Mouse (Mus musculus) lung, embryonic 14.5 days (tissue): ENCODE measurements around the gene Zfp874a. TPM values are rescaled to one million over a fixed set of nuclear protein-coding genes. Genes with fewer than 3 reads are reported as not detected.
A peak's percentile ranks its signal among the peaks of the same experiment; 100 is the strongest.
"Not testable (repeated sequence)": the region's sequence is repeated elsewhere in the genome, so short reads cannot be mapped to it uniquely, and the experiment has no call there.

Experiments
- ATAC-seq: fragments of 200-750 bp; cut with Nextera tagmentation; 2 replicates; pipeline ENCODE4 v1.8.0; 2017; ENCODE audit warnings: mild to moderate bottlenecking, moderate TSS enrichment, moderate library complexity; ENCODE audit not compliant: insufficient read depth
- DNase-seq: peaks from one replicate; pipeline ENCODE4 v3.0.0-alpha.2; 2015
- H3K27ac ChIP-seq: fragments of 300-500 bp; sonication (generic); 2 replicates; pipeline ENCODE4 v1.5.1; 2014; ENCODE audit warnings: low read depth, mild to moderate bottlenecking, moderate library complexity
- H3K27me3 ChIP-seq: fragments of 300-500 bp; sonication (generic); 2 replicates; pipeline ENCODE4 v1.6.1; 2014; ENCODE audit warnings: low read length, control low read depth; ENCODE audit not compliant: insufficient read depth
- H3K36me3 ChIP-seq: fragments of 300-500 bp; sonication (generic); 2 replicates; pipeline ENCODE4 v1.6.1; 2014; ENCODE audit warnings: control low read depth; ENCODE audit not compliant: insufficient read depth
- H3K4me1 ChIP-seq: fragments of 300-500 bp; sonication (generic); 2 replicates; pipeline ENCODE4 v1.6.1; 2014; ENCODE audit warnings: antibody characterized with exemption, control low read depth; ENCODE audit not compliant: insufficient read depth
- H3K4me2 ChIP-seq: fragments of 300-500 bp; sonication (generic); 2 replicates; pipeline ENCODE4 v1.6.1; 2014; ENCODE audit warnings: mild to moderate bottlenecking
- H3K4me3 ChIP-seq: fragments of 300-500 bp; sonication (generic); 2 replicates; pipeline ENCODE4 v1.5.1; 2014; ENCODE audit warnings: low read depth, low read length
- H3K9ac ChIP-seq: fragments of 300-500 bp; sonication (generic); 2 replicates; pipeline ENCODE4 v1.6.1; 2014
- H3K9me3 ChIP-seq: fragments of 300-500 bp; sonication (generic); 2 replicates; pipeline ENCODE4 v1.6.1; 2016; ENCODE audit warnings: low read depth, low read length, control low read depth
- CTCF ChIP-seq: IDR thresholded peaks from 2 replicates; pipeline ENCODE4 v1.5.1; 2016; ENCODE audit warnings: antibody characterized with exemption, low read depth
- WGBS: fragments of 180-500 bp; shearing (Covaris S2); extraction: QIAGEN DNeasy Blood & Tissue Kit; methylation state at CpG from one replicate; pipeline ENCODE4 v1.1.7; 2014; 5-methylcytosine and 5-hydroxymethylcytosine counted together
- polyA plus RNA-seq: library from polyadenylated mRNA; unstranded; fragments of >200 nt; fragmentation: Nextera tagmentation; extraction: Ambion mirVana; gene quantifications from 2 replicates; pipeline ENCODE4 v1.2.1, GENCODE M21; 2014

Gene Zfp874a
- polyA plus RNA-seq, 1 experiment from 2014 or later: 10.1 TPM

DNA sequence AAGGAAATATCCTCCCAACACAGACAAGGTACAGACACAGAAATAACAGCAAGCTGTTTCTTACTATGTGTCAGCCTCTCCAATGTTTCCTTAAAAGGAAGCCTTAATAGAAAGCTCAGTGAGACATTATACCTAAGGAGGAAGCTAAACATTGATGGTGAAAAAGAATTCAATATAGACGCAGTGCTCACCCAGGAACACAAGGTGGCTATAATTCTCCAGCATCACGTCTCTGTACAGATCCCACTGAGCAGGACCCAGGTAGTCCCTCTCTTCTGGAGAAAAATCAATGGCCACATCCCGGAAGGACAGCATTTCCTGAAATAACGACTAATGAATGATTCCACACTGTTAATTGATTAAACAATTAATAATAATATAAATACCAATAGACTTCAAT is 30.1 kb upstream of the Zfp874a start:
- H3K4me2 ChIP-seq: no peak overlapping the region
- no peak for ATAC-seq
- TF ChIP-seq CTCF: no peak

DNA sequence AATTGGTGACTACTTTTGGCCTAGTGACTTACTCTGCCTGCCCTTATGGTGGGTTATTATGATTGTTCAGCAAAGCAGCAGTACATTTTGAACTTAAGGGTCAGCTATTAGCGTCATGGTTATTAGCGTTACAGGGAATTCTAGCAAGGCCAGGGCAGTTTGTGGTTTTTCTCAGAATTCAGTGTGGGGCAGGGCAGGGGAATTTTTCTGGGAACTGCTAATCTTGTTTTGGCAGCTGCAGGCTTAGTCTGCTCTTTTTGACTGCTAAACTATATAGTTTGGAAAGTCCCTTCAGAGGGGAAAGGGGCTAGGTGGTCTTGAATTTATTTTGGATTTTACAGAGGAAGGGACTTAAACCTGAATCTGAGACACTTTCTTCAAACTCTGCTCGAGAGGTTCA is 17.9 kb upstream of the Zfp874a start:
- no peak for TF ChIP-seq CTCF
- Histone ChIP-seq H3K4me2 (no peak overlapping the region), H3K4me3 (no peak overlapping the region), H3K9ac (no peak overlapping the region), H3K36me3 (peaks cover 11% of the 10 kb centered on the region), H3K4me1 (no peaks in the 10 kb centered on the region), H3K27ac (no peak overlapping the region), H3K9me3 (no peaks in the 10 kb centered on the region; the same call in 1 of the 2 replicates), H3K27me3 (no peaks in the 10 kb centered on the region)
- ATAC-seq (no peak), DNase-seq (no peak)
- 93% methylated on average over 3 of the region's 3 CpGs for WGBS

More for the DNA sequence above, 30.1 kb upstream of the Zfp874a start:
- no peak for DNase-seq
- Histone ChIP-seq H3K36me3 (no peaks in the 10 kb centered on the region), H3K4me3 (no peak overlapping the region), H3K27me3 (no peaks in the 10 kb centered on the region), H3K9ac (no peak overlapping the region), H3K4me1 (0 out of 2 replicates have a peak, but pooled peaks cover 4% of the 10 kb centered on the region), H3K9me3 (no peaks in the 10 kb centered on the region), H3K27ac (no peak overlapping the region)
- WGBS: 60% methylated on average over 4 of the region's 4 CpGs

DNA sequence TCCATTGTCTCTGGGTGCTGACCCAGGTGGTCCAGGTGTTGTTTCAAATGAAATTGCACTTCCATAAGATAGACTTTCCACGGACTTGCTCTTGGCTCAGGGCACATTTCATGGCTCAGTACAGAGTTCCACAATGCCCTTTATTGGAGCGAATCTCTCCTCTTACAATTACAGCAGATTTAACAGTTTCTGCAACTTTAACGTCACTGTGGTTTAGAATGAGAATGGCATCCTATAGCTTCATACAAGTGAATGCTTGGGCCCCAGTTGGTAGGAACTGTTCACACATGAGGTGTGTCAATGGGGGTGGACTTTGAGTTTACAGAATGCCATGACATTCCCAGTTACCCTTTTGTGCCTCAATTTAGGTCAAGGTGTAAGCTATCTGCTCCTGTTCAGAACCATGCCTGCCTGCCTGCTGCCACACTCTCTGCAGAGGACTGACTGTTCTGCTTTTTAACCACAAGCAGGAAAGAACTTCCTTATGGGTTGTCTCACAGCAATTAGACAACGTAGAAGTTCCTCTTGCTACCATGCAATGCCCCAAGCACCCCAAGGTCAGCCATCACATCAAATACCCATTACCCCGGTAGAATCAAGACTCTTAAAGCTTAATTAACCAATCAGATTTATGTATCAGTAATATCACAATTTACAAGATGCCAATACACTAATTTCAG is 12.2 kb upstream of the Zfp874a start:
- not testable (repeated sequence) for H3K27ac ChIP-seq, H3K9me3 ChIP-seq, H3K4me3 ChIP-seq, H3K4me1 ChIP-seq, DNase-seq, ATAC-seq, H3K27me3 ChIP-seq, H3K4me2 ChIP-seq, H3K9ac ChIP-seq, H3K36me3 ChIP-seq
- 86% methylated on average over 2 of the region's 5 CpGs for WGBS

DNA sequence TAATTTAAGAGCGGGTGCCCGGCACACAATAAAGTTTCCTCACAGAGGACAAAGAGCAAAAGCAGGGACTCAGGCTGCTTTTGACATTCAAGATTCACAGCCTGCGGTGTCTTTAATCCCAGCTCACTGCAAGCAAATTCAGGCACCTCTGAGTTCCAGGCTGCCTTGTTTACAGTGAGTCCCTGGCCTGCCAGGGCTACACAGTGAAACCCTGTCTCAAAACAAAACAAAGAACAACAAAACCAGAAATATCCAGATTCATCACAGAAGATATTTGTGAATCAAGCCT is 541 bp upstream of the Zfp874a start:
- peak overlapping the region; percentile 51 for H3K9ac ChIP-seq
- 6% methylated on average over 3 of the region's 3 CpGs for WGBS
- H3K27ac ChIP-seq: 0 out of 2 replicates have a peak overlapping the region, but pooled peaks have one; percentile 4
- H3K4me1 ChIP-seq: no peaks in the 10 kb centered on the region
- H3K9me3 ChIP-seq: no peaks in the 10 kb centered on the region
- no peak for TF ChIP-seq CTCF
- H3K4me2 ChIP-seq: peak overlapping the region; percentile 59
- ATAC-seq: 0 out of 2 replicates have a peak, but pooled peaks have one; percentile 22
- peaks cover 7% of the 10 kb centered on the region; the same call in 1 of the 2 replicates for H3K36me3 ChIP-seq
- H3K4me3 ChIP-seq: peak overlapping the region; percentile 55
- no peaks in the 10 kb centered on the region for H3K27me3 ChIP-seq
- DNase-seq: no peak

DNA sequence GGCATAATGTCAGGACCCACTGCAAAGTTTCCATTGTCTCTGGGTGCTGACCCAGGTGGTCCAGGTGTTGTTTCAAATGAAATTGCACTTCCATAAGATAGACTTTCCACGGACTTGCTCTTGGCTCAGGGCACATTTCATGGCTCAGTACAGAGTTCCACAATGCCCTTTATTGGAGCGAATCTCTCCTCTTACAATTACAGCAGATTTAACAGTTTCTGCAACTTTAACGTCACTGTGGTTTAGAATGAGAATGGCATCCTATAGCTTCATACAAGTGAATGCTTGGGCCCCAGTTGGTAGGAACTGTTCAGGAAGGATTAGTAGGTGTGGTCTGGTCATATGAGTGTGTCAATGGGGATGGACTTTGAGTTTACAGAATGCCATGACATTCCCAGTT is 14.3 kb downstream of the Zfp874a start:
- not testable (repeated sequence) for ATAC-seq, DNase-seq

DNA sequence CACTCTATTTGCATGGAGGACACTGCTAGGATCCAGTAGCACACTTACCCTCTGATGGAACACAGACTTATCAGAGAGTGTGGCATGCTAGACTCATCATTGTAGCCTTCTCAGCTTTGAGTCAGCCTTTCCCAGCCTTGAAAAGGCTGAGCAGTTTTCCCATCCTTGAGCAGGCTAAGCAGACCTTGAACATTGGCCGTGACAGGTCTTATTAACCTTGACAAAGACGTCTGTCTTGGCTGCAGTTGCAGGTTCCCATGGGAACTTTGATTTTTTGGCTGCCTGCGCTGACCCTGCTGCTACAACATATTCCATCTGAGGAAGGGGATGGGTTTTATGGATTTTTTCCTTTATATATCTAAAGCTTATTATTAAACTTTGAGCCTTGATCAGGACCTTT is 23.3 kb downstream of the Zfp874a start:
- no peak for ATAC-seq
- Histone ChIP-seq H3K4me2 (no peak overlapping the region), H3K27me3 (no peaks in the 10 kb centered on the region), H3K4me1 (no peaks in the 10 kb centered on the region), H3K4me3 (no peak overlapping the region), H3K27ac (no peak overlapping the region), H3K9ac (no peak overlapping the region), H3K36me3 (no peaks in the 10 kb centered on the region), H3K9me3 (no peaks in the 10 kb centered on the region)
- 78% methylated on average over 3 of the region's 3 CpGs for WGBS
- TF ChIP-seq CTCF: no peak
- no peak for DNase-seq

More for the DNA sequence above, 14.3 kb downstream of the Zfp874a start:
- not testable (repeated sequence) for H3K4me1 ChIP-seq, H3K4me2 ChIP-seq, H3K9ac ChIP-seq, H3K27ac ChIP-seq, H3K4me3 ChIP-seq, H3K27me3 ChIP-seq, H3K9me3 ChIP-seq, H3K36me3 ChIP-seq
- WGBS: 100% methylated on average over 1 of the region's 3 CpGs

DNA sequence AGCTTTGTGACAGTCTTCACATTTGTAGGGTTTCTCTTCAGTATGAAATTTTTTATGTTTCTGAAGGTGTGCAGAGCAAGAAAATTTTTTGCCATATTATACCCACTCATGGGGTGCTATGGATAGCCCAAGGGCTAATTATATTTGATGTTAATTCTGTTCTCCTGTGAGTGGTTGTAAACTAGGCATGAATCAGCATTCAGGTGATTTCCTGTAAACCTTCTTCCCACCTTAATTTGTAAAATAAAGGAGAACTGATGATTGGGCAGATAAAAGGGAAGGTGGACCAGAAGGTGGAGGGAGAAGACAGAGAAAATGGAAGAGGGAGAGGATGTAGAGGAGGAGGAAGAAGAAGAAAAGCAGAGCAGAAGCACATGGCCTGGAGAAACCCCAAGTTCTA is 25.7 kb downstream of the Zfp874a start:
- H3K27ac ChIP-seq, H3K9me3 ChIP-seq, H3K36me3 ChIP-seq, H3K4me3 ChIP-seq, H3K9ac ChIP-seq, H3K4me2 ChIP-seq, H3K27me3 ChIP-seq, ATAC-seq, H3K4me1 ChIP-seq, DNase-seq: not testable (repeated sequence)

DNA sequence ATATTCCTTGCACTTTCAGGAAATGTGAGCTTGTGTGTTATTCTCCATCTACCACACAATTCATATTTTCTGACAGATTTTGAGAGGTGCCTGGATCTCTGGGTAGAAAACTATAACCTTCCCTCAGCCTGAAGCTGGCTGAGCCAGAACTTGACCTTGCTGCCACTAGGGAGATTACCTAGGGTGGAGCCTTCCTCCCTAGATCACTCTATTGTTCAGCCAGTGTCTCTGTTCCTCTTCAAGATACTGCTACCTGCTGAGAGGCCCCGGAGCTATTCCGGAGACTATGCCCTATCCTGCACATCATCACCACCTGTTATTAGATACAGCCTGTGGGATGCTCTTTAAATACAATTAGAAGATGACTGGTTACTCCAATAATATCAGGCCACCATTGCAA is 28.9 kb downstream of the Zfp874a start:
- not testable (repeated sequence) for H3K4me1 ChIP-seq, ATAC-seq, H3K36me3 ChIP-seq, H3K9me3 ChIP-seq, H3K27ac ChIP-seq, DNase-seq, H3K4me2 ChIP-seq, H3K27me3 ChIP-seq, H3K4me3 ChIP-seq, H3K9ac ChIP-seq
- 91% methylated on average over 2 of the region's 2 CpGs for WGBS
